Mouse (Mus musculus): ENCODE data around the gene Ptpn20. TPM values are rescaled to one million over a fixed set of nuclear protein-coding genes. Genes with fewer than 3 reads are reported as not detected.

Gene Ptpn20
- polyA plus RNA-seq, 1 experiment from 2014 or later, result 0.33 TPM

DNA sequence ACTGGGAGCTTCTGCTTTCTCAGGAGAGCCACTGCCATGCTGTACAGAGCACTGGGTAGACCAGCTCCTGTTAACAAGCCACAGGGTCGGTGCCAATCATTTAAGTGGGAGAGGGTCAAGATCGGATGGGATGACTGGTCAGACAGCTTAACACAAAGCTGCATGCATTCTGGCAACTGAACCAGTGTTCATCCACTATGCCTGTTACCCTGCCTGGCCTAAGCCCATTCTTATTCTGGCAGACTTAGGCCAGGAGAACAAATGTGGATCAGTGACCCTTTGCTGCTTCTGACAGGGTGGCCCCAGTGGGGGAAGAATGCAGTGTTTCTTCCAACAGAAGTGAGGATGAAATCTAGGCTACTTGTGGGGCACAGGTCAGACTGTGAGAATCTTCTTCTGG, 69.3 kb downstream of the Ptpn20 start:
- Histone ChIP-seq H3K9me3 (ENCODE audit: control insufficient read depth, low read length) (no peaks in the 10 kb centered on the region), H3K9ac (ENCODE audit: low read depth, low read length) (no peak overlapping the region), H3K27ac (replicated peaks; ENCODE audit: low read depth, low read length) (no peak overlapping the region), H3K4me2 (ENCODE audit: low read depth, low read length) (no peak overlapping the region), H3K4me3 (ENCODE audit: low read depth, low read length) (no peak overlapping the region), H3K36me3 (ENCODE audit: control insufficient read depth, insufficient read depth, low read length) (no peaks in the 10 kb centered on the region), H3K4me1 (ENCODE audit: control insufficient read depth, insufficient read depth, low read length) (no peaks in the 10 kb centered on the region), H3K27me3 (replicated peaks; ENCODE audit: control insufficient read depth, insufficient read depth, low read length) (no peaks in the 10 kb centered on the region)
- ATAC-seq (ENCODE audit: low read depth) (no peak), DNase-seq (ENCODE audit: low spot score) (no peak)
- WGBS, result 72% methylated on average over 2 of the region's 2 CpGs

DNA sequence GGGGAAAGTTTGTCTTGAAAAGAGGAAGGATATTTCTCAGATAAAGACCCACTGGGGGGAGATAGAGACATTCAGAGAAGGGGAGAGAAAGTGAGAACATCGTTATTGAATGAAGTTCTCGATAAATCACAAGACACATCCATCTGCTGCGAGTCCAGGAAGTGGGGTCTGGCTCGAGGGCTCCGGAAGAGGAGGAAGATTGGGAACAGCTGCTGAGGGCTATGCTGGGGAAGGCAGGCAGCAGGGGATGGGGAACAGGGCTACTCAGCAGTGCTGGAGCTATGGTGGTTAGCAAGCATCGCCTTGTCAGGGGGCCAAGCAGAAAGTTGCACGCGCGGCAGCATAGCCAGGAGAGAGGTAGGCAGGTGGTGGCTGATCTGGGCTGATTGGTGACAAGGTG, 73.1 kb downstream of the Ptpn20 start:
- Histone ChIP-seq H3K4me3 (ENCODE audit: low read depth, low read length) (no peak overlapping the region), H3K27ac (replicated peaks; ENCODE audit: low read depth, low read length) (no peak overlapping the region), H3K4me1 (ENCODE audit: control insufficient read depth, insufficient read depth, low read length) (0 out of 2 replicates have a peak, but pooled peaks cover 8% of the 10 kb centered on the region), H3K9me3 (ENCODE audit: control insufficient read depth, low read length) (no peaks in the 10 kb centered on the region), H3K9ac (ENCODE audit: low read depth, low read length) (no peak overlapping the region), H3K36me3 (ENCODE audit: control insufficient read depth, insufficient read depth, low read length) (no peaks in the 10 kb centered on the region), H3K4me2 (ENCODE audit: low read depth, low read length) (no peak overlapping the region; the same call in 1 of the 2 replicates), H3K27me3 (replicated peaks; ENCODE audit: control insufficient read depth, insufficient read depth, low read length) (no peaks in the 10 kb centered on the region)
- 27% methylated on average over 9 of the region's 9 CpGs for WGBS
- DNase-seq (ENCODE audit: low spot score), result peak; percentile 26
- ATAC-seq (ENCODE audit: low read depth), result no peak

DNA sequence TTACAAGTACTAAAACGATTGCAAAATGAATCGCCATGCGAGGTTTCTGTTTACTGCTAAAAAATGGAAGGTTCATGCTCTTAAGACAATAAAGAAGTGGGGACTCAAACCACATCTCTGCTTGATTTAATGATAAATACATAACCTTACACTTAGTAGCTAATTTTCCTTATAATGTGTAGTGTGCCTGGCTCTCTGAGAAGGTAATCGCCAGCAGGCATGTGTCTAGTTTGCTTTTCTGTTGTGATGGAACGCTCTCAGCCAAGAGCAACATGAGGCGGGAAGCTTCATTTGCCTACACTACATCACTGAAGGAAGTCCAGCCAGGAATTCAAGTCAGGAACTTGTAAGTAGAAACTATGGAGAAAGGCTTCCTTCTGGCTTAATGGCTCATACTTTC, 77.3 kb downstream of the Ptpn20 start:
- ATAC-seq (ENCODE audit: low read depth) (no peak), DNase-seq (ENCODE audit: low spot score) (peak; percentile 31)
- H3K27me3 ChIP-seq (replicated peaks; ENCODE audit: control insufficient read depth, insufficient read depth, low read length), result no peaks in the 10 kb centered on the region
- H3K9ac ChIP-seq (ENCODE audit: low read depth, low read length), result no peak overlapping the region
- 86% methylated on average over 6 of the region's 6 CpGs for WGBS
- no peak overlapping the region for H3K27ac ChIP-seq (replicated peaks; ENCODE audit: low read depth, low read length)
- no peaks in the 10 kb centered on the region for H3K9me3 ChIP-seq (ENCODE audit: control insufficient read depth, low read length)
- no peaks in the 10 kb centered on the region for H3K36me3 ChIP-seq (ENCODE audit: control insufficient read depth, insufficient read depth, low read length)
- no peak overlapping the region for H3K4me2 ChIP-seq (ENCODE audit: low read depth, low read length)
- 0 out of 2 replicates have a peak, but pooled peaks cover 8% of the 10 kb centered on the region for H3K4me1 ChIP-seq (ENCODE audit: control insufficient read depth, insufficient read depth, low read length)
- no peak overlapping the region for H3K4me3 ChIP-seq (ENCODE audit: low read depth, low read length)

DNA sequence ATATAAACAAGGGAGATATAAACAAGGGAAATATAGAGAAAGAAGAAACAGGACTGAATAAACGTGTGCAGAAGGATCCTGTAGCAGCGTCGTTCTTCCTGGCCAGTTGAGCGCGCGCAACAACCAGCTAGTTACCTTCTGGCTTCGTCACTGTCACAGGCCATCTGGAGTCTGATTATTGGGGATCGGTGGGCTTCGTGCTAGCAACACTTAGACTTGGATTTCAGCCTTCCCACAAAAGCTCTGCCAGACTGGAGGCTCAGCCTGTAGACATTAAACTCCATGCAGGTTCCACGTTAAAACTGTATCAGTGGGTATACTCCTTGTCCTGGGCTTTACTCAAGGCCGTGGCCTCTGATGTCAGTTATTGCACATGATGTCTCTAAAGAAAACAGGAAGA, 80.9 kb downstream of the Ptpn20 start:
- H3K36me3 ChIP-seq (ENCODE audit: control insufficient read depth, insufficient read depth, low read length), result no peaks in the 10 kb centered on the region
- no peak for DNase-seq (ENCODE audit: low spot score)
- no peak for ATAC-seq (ENCODE audit: low read depth)
- H3K4me1 ChIP-seq (ENCODE audit: control insufficient read depth, insufficient read depth, low read length), result 0 out of 2 replicates have a peak, but pooled peaks cover 8% of the 10 kb centered on the region
- no peaks in the 10 kb centered on the region for H3K9me3 ChIP-seq (ENCODE audit: control insufficient read depth, low read length)
- H3K9ac ChIP-seq (ENCODE audit: low read depth, low read length), result no peak overlapping the region
- no peaks in the 10 kb centered on the region for H3K27me3 ChIP-seq (replicated peaks; ENCODE audit: control insufficient read depth, insufficient read depth, low read length)
- H3K4me2 ChIP-seq (ENCODE audit: low read depth, low read length), result no peak overlapping the region
- WGBS, result 88% methylated on average over 11 of the region's 11 CpGs
- H3K4me3 ChIP-seq (ENCODE audit: low read depth, low read length), result no peak overlapping the region
- no peak overlapping the region for H3K27ac ChIP-seq (replicated peaks; ENCODE audit: low read depth, low read length)

DNA sequence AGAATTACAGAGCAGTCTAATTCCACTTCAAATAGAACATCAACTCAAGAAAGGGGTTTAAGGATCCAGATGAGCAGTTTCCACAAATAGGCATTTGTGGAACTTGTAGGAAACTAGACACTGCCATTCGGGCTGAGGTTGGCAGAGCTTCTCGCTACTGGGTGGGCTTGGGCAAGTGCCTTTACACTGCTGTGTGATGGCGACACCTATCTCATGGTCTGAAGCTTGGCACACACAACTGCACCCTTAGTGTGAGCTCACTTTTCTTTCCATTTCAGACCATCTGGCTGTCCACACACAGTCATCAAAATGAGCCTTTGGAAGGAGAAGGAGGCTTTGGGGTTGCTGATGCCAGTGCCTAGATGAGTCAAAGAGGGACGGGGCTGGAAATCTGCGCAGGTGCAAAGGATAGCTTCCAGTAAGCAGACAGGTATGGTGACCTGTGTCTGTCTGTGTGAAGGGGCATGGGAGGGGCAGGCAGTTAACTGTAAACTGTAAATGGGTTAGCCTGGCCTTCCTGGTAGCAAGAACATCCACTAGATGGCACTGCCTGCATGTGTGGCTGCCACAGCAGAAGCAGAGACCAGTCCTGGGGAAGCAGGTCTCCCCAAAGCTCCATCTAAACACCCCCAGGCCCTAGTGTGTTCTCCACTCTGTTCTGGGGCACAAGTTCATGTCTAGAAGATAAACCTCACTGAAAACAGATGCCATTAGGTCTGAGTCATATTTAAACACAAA, 84.5 kb downstream of the Ptpn20 start:
- Histone ChIP-seq H3K27ac (replicated peaks; ENCODE audit: low read depth, low read length) (no peak overlapping the region), H3K4me1 (ENCODE audit: control insufficient read depth, insufficient read depth, low read length) (no peaks in the 10 kb centered on the region), H3K4me3 (ENCODE audit: low read depth, low read length) (no peak overlapping the region), H3K9me3 (ENCODE audit: control insufficient read depth, low read length) (no peaks in the 10 kb centered on the region), H3K27me3 (replicated peaks; ENCODE audit: control insufficient read depth, insufficient read depth, low read length) (no peaks in the 10 kb centered on the region), H3K4me2 (ENCODE audit: low read depth, low read length) (no peak overlapping the region), H3K36me3 (ENCODE audit: control insufficient read depth, insufficient read depth, low read length) (no peaks in the 10 kb centered on the region), H3K9ac (ENCODE audit: low read depth, low read length) (no peak overlapping the region)
- DNase-seq (ENCODE audit: low spot score) (peak; percentile 61), ATAC-seq (ENCODE audit: low read depth) (peak; percentile 55; the same call in 1 of the 2 replicates)
- WGBS, result 66% methylated on average over 5 of the region's 5 CpGs

DNA sequence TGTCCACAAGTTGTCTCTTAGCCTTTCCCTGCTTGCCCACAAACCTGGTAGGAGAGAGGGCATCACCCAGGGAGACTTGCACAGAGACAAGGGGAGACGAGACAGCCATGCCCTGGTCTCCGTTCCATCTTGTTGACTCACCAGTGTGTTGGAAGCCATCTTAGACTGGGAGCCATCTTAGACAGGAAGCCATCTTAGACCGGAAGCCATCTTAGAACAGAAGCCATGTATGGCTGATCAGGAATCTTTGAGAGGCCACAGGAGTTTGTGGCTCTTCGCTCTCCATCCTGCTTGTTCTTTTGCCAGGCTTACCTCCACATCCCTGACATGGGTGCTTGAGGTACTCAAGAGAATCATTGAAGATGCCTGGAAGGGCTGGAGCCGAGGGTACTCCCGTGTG, 89.0 kb downstream of the Ptpn20 start:
- 89% methylated on average over 6 of the region's 6 CpGs for WGBS
- no peak overlapping the region for H3K4me2 ChIP-seq (ENCODE audit: low read depth, low read length)

DNA sequence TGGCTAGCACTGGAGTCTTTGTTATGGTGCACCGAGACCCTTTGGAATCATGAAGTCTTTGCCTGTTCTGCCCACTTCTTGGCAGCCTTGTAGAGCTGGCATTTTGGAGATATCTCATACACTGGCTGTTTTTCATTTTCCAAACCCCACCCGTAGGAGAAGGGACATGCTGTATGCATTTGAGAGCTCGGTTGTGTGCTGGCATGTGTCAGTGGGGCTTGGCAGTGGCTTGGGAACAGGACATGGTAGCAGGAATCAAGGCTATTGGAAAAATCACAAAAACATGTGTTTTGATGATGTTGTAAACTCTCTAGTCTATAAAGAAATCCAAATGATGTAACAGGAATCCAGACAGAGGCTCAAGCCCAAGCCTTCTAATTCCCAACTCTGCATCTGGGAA, 89.7 kb downstream of the Ptpn20 start:
- Histone ChIP-seq H3K36me3 (ENCODE audit: control insufficient read depth, insufficient read depth, low read length) (no peaks in the 10 kb centered on the region), H3K27ac (replicated peaks; ENCODE audit: low read depth, low read length) (no peak overlapping the region), H3K27me3 (replicated peaks; ENCODE audit: control insufficient read depth, insufficient read depth, low read length) (no peaks in the 10 kb centered on the region), H3K9ac (ENCODE audit: low read depth, low read length) (no peak overlapping the region), H3K4me2 (ENCODE audit: low read depth, low read length) (no peak overlapping the region), H3K9me3 (ENCODE audit: control insufficient read depth, low read length) (no peaks in the 10 kb centered on the region), H3K4me3 (ENCODE audit: low read depth, low read length) (no peak overlapping the region), H3K4me1 (ENCODE audit: control insufficient read depth, insufficient read depth, low read length) (0 out of 2 replicates have a peak, but pooled peaks cover 3% of the 10 kb centered on the region)
- 74% methylated on average over 3 of the region's 3 CpGs for WGBS
- ATAC-seq (ENCODE audit: low read depth), result no peak
- DNase-seq (ENCODE audit: low spot score), result peak; percentile 49

More for the DNA sequence above, 89.0 kb downstream of the Ptpn20 start:
- ATAC-seq (ENCODE audit: low read depth) (no peak), DNase-seq (ENCODE audit: low spot score) (no peak)
- no peak overlapping the region for H3K9ac ChIP-seq (ENCODE audit: low read depth, low read length)
- H3K27me3 ChIP-seq (replicated peaks; ENCODE audit: control insufficient read depth, insufficient read depth, low read length), result no peaks in the 10 kb centered on the region
- H3K36me3 ChIP-seq (ENCODE audit: control insufficient read depth, insufficient read depth, low read length), result no peaks in the 10 kb centered on the region
- H3K4me1 ChIP-seq (ENCODE audit: control insufficient read depth, insufficient read depth, low read length), result no peaks in the 10 kb centered on the region
- H3K9me3 ChIP-seq (ENCODE audit: control insufficient read depth, low read length), result no peaks in the 10 kb centered on the region
- H3K4me3 ChIP-seq (ENCODE audit: low read depth, low read length), result no peak overlapping the region
- H3K27ac ChIP-seq (replicated peaks; ENCODE audit: low read depth, low read length), result no peak overlapping the region

DNA sequence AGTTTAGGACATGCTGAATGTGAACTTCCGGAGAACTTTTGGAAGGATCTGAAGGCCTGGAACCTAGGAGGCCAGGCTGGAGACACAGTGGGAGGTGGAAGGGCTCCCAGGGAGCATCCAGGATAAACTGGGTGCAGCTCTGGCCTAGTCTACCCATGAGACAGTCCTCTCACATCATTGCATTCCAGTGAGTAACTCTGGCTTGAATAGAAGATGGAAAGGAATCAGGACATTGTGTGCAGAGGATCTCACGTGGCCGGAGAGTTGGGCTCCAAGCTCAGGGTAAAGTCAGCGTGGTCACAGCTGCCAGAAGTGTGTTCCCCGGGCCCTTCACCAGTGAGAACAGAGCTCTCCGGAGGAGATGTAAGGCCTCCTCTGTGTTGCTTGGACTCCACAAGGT, 91.6 kb downstream of the Ptpn20 start:
- H3K27me3 ChIP-seq (replicated peaks; ENCODE audit: control insufficient read depth, insufficient read depth, low read length), result no peaks in the 10 kb centered on the region
- no peak overlapping the region for H3K9ac ChIP-seq (ENCODE audit: low read depth, low read length)
- DNase-seq (ENCODE audit: low spot score) (no peak), ATAC-seq (ENCODE audit: low read depth) (no peak)
- WGBS, result 93% methylated on average over 6 of the region's 6 CpGs
- H3K4me1 ChIP-seq (ENCODE audit: control insufficient read depth, insufficient read depth, low read length), result 0 out of 2 replicates have a peak, but pooled peaks cover 3% of the 10 kb centered on the region
- no peak overlapping the region for H3K4me2 ChIP-seq (ENCODE audit: low read depth, low read length)
- H3K4me3 ChIP-seq (ENCODE audit: low read depth, low read length), result no peak overlapping the region
- H3K27ac ChIP-seq (replicated peaks; ENCODE audit: low read depth, low read length), result no peak overlapping the region
- H3K9me3 ChIP-seq (ENCODE audit: control insufficient read depth, low read length), result no peaks in the 10 kb centered on the region
- H3K36me3 ChIP-seq (ENCODE audit: control insufficient read depth, insufficient read depth, low read length), result no peaks in the 10 kb centered on the region

DNA sequence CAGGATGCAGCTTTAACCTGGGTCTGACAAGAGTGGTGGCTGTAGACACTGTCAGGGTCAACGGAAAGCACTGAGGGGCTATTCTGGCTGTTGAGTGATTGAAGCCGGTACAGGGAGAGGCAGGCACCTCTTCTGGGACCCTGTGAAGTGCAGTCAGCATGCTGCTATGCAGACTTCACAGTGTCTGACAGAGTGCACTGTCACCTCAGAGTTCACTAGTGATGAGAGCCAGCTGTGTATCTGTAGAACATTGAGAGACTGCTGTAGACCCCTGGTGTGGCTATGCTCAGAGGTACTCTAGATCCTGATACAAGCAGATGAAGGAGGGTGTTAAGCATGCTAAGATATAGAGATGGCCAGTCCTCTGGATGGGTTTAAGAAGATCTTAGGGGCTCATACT, 93.8 kb downstream of the Ptpn20 start:
- Histone ChIP-seq H3K27ac (replicated peaks; ENCODE audit: low read depth, low read length) (no peak overlapping the region), H3K9ac (ENCODE audit: low read depth, low read length) (no peak overlapping the region), H3K4me2 (ENCODE audit: low read depth, low read length) (no peak overlapping the region), H3K36me3 (ENCODE audit: control insufficient read depth, insufficient read depth, low read length) (no peaks in the 10 kb centered on the region), H3K27me3 (replicated peaks; ENCODE audit: control insufficient read depth, insufficient read depth, low read length) (no peaks in the 10 kb centered on the region), H3K4me3 (ENCODE audit: low read depth, low read length) (no peak overlapping the region), H3K4me1 (ENCODE audit: control insufficient read depth, insufficient read depth, low read length) (0 out of 2 replicates have a peak, but pooled peaks cover 3% of the 10 kb centered on the region), H3K9me3 (ENCODE audit: control insufficient read depth, low read length) (no peaks in the 10 kb centered on the region)
- 52% methylated on average over 2 of the region's 2 CpGs for WGBS
- no peak for DNase-seq (ENCODE audit: low spot score)
- no peak for ATAC-seq (ENCODE audit: low read depth)
